Mouse (Mus musculus): Measurements from ENCODE around the gene Gabra6. TPM values are rescaled to one million over a fixed set of nuclear protein-coding genes. Genes with fewer than 3 reads are reported as not detected.
A peak's percentile ranks its signal among the peaks of the same experiment; 100 is the strongest.

Gene Gabra6
- polyA plus RNA-seq (2016; fragmentation: Nextera tagmentation; extraction: Ambion mirVana), result not detected in 2 replicates

DNA sequence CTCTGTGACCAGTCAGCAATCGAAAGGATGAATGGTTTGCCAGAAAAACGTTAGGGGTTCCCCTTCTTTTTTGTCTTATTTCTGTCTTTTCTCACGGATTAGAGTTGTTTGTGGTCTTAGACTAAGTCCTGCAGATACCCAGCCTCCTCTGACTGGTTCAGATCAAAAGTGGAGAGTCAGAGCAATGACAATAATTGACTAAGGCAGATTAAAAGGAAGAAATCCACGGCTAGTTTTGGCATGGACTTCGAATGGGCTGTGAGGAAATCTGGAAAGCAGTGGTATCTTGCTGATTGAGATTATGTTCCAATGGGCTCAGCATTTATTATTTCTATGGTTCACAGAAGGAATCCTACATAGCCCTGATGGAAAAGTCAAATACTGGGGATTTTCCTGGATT lies at the start of gene Gabra6:
TSS of gene Gabra6 (minus strand) at position 191 of the 400 bp plus-strand sequence.
- Histone ChIP-seq H3K4me2 (replicated peaks) (no peak within 1 kb of the TSS), H3K9ac (no peak within 1 kb of the TSS), H3K4me1 (no peaks in the 10 kb centered on the region), H3K27me3 (replicated peaks) (no peaks in the 10 kb centered on the region), H3K4me3 (no peak within 1 kb of the TSS), H3K36me3 (no peaks in the 10 kb centered on the region), H3K9me3 (no peaks in the 10 kb centered on the region), H3K27ac (no peak within 1 kb of the TSS)
- ATAC-seq (ENCODE audit: low FRiP score, low read depth), result no peak
- 75% methylated on average over 5 of the region's 5 CpGs for WGBS

DNA sequence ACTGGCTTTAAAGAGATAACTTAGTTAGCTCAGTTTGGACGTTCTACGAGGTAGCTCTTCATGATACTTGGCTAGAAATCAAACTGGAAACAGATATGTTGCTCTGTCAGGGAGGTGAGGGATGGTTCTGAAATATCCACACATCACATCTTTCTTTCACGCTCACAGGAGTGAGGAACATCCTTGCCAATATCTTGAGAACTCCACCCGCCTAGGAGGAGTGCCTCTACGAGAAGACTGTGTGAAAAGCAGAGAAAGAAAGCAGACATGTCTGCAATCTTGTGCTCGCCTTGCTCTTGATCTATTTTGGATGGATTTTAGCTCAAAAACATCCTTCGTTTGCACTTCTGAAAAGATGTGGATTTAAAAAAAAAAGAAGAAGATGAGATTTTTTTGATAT lies 44.7 kb upstream of the Gabra6 start:
- Histone ChIP-seq H3K9ac (no peak overlapping the region), H3K9me3 (no peaks in the 10 kb centered on the region), H3K4me2 (replicated peaks) (no peak overlapping the region), H3K36me3 (no peaks in the 10 kb centered on the region), H3K27ac (no peak overlapping the region), H3K4me1 (no peaks in the 10 kb centered on the region), H3K27me3 (replicated peaks) (no peaks in the 10 kb centered on the region), H3K4me3 (no peak overlapping the region)
- 89% methylated on average over 7 of the region's 7 CpGs for WGBS
- ATAC-seq (ENCODE audit: low FRiP score, low read depth), result no peak

DNA sequence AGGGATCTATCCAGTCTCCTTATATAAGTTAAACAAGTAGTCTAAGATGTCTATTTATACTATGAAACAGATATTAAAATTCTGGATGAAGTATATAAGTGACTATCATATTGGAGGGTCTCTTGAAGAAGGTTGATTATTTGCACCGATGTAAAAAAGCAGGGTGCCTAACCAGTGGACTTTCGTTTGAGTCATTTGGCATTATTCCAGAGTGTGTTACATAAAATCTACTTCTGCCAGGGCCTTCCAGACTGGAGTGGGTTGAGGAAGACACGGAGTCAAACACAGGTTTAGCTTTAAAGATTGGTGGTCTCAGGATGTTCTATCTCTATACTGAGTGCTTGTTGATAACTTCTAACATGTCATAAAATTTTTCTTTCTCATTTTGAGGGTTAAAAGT lies 11.2 kb upstream of the Gabra6 start:
- no peaks in the 10 kb centered on the region for H3K9me3 ChIP-seq
- no peaks in the 10 kb centered on the region for H3K36me3 ChIP-seq
- ATAC-seq (ENCODE audit: low FRiP score, low read depth), result no peak
- H3K27ac ChIP-seq, result no peak overlapping the region
- H3K4me3 ChIP-seq, result no peak overlapping the region
- no peak overlapping the region for H3K4me2 ChIP-seq (replicated peaks)
- H3K4me1 ChIP-seq, result no peaks in the 10 kb centered on the region
- no peaks in the 10 kb centered on the region for H3K27me3 ChIP-seq (replicated peaks)
- no peak overlapping the region for H3K9ac ChIP-seq
- 89% methylated on average over 3 of the region's 3 CpGs for WGBS

DNA sequence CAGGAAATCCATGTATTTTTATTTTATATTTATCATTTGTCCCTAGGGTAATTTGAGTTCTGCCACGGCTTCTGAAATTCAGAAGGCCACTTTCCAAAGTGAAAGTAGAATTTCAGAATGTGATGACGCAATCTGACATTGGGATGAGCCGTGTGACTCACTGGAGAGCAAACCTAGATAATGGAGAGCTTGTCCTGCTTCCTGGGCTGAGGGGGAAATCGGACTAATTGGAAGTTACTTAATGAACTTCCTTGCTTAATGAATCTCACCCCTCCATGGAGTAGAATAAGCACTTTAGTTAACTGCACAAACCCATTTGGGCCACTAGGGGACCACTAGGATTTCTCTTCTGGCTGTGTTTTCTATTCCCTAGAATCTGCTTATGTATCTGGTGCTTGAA lies 5.4 kb upstream of the Gabra6 start:
- Histone ChIP-seq H3K4me2 (replicated peaks) (no peak overlapping the region), H3K4me3 (no peak overlapping the region), H3K9ac (no peak overlapping the region), H3K27ac (no peak overlapping the region), H3K27me3 (replicated peaks) (no peaks in the 10 kb centered on the region), H3K36me3 (no peaks in the 10 kb centered on the region), H3K9me3 (no peaks in the 10 kb centered on the region), H3K4me1 (no peaks in the 10 kb centered on the region)
- 89% methylated on average over 4 of the region's 4 CpGs for WGBS
- no peak for ATAC-seq (ENCODE audit: low FRiP score, low read depth)

DNA sequence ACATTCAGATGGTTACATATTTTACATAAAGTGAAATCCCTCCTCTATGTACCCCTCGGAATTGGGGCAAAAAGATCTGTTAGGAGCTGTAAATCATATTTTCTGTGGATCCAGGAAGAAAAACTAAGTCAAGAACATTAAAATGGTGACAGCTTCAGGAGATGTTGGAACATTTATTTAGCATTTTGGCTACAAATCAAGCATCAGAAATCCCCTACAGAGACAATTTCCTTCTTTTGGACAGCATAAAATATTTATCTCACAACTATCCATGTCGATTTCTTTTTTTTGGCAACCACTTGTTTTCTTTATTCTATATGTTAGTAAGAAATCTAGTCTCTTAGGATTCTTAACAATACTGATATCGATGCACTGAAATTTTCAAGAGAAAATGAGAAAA lies 688 bp upstream of the Gabra6 start:
- H3K27me3 ChIP-seq (replicated peaks), result no peaks in the 10 kb centered on the region
- H3K36me3 ChIP-seq, result no peaks in the 10 kb centered on the region
- H3K9me3 ChIP-seq, result no peaks in the 10 kb centered on the region
- WGBS, result 89% methylated on average over 3 of the region's 3 CpGs
- no peaks in the 10 kb centered on the region for H3K4me1 ChIP-seq
- H3K4me2 ChIP-seq (replicated peaks), result no peak overlapping the region
- no peak for ATAC-seq (ENCODE audit: low FRiP score, low read depth)
- H3K27ac ChIP-seq, result no peak overlapping the region
- H3K4me3 ChIP-seq, result no peak overlapping the region
- H3K9ac ChIP-seq, result no peak overlapping the region

DNA sequence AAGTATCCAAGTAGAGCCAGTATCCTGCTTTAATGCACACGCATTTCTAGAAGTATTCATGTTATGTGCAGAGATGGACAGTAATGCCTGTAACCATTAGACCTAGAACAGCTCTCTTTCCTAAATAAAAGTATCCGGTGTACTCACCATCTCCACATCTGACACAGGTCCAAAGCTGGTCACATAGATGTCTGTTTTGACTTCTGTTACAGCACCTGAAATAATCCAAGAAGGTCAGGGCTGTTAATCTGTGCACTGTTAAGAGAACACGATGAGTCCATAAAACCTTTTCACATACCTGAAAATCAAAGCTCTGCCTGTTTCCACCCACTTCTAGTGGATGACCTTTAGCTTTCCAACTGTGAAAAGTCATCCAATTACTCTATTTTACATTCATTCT lies 1.4 kb downstream of the Gabra6 start:
- Histone ChIP-seq H3K27me3 (replicated peaks) (no peaks in the 10 kb centered on the region), H3K9ac (no peak overlapping the region), H3K36me3 (no peaks in the 10 kb centered on the region), H3K4me3 (no peak overlapping the region), H3K9me3 (no peaks in the 10 kb centered on the region), H3K27ac (no peak overlapping the region), H3K4me1 (no peaks in the 10 kb centered on the region), H3K4me2 (replicated peaks) (no peak overlapping the region)
- no peak for ATAC-seq (ENCODE audit: low FRiP score, low read depth)
- 86% methylated on average over 3 of the region's 3 CpGs for WGBS

DNA sequence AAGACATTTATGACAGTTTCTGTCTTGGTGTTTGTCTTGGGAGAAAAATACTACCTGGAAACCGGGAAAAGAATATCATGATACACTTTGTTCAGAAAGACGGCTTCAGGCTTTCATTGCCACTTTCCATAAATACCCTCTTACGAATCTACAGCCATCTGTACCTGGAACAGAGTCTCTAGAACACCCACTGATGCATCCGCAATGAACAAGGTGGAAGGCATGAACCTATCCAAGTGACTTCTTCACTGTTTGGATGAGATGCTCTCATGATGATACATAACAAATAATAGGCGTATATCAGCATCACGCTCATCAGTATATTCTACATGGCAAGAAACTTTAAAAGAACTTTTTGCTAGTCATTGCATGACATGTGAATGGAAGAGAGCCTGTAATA lies 1.8 kb downstream of the Gabra6 start:
- Histone ChIP-seq H3K27ac (no peak overlapping the region), H3K36me3 (no peaks in the 10 kb centered on the region), H3K4me2 (replicated peaks) (no peak overlapping the region), H3K27me3 (replicated peaks) (no peaks in the 10 kb centered on the region), H3K9ac (no peak overlapping the region), H3K9me3 (no peaks in the 10 kb centered on the region), H3K4me1 (no peaks in the 10 kb centered on the region), H3K4me3 (no peak overlapping the region)
- no peak for ATAC-seq (ENCODE audit: low FRiP score, low read depth)
- 91% methylated on average over 6 of the region's 6 CpGs for WGBS

DNA sequence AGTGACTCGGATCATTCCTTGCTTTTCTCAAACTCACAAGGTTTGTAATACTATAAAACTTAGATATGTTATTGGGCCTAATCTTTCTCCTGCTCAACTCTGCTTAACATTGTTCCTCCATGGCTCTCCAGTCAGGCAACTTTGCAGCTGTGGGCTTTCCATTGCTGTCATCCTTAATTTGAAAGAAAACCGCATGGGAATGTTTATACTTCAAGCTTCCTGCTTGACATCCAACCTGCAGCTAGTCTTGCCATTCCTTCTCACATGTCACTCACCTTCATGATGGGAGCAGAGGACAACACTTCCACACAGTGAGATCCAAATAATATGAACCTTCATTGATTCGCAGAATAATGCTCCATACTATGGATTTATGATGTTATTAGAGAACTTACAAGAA lies 2.9 kb downstream of the Gabra6 start:
- Histone ChIP-seq H3K27ac (no peak overlapping the region), H3K4me3 (no peak overlapping the region), H3K9me3 (no peaks in the 10 kb centered on the region), H3K9ac (no peak overlapping the region), H3K36me3 (no peaks in the 10 kb centered on the region), H3K4me2 (replicated peaks) (no peak overlapping the region), H3K4me1 (no peaks in the 10 kb centered on the region), H3K27me3 (replicated peaks) (no peaks in the 10 kb centered on the region)
- WGBS, result 94% methylated on average over 3 of the region's 3 CpGs
- no peak for ATAC-seq (ENCODE audit: low FRiP score, low read depth)

DNA sequence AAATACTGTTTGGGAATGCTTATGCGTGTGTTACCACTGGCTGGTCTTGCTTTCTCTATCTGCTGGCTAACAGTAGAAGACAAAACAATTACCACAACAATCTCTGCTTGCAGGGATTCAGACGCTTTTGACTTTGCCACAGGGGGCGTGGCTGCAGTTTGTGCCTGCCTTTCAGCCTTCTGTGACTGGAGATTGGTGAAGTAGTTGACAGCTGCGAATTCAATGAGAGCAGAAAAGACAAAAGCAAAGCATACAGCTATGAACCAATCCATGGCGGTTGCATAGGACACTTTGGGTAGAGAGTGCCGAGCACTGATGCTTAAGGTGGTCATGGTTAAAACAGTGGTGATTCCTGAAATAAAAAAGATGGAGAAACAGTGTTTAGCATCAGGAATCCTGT lies 6.0 kb downstream of the Gabra6 start:
- WGBS, result 5% methylated on average over 6 of the region's 6 CpGs
- Histone ChIP-seq H3K4me1 (no peaks in the 10 kb centered on the region), H3K9me3 (no peaks in the 10 kb centered on the region), H3K4me3 (no peak overlapping the region), H3K27ac (no peak overlapping the region), H3K4me2 (replicated peaks) (peak overlapping the region; percentile 37; the same call in 1 of the 2 replicates), H3K36me3 (no peaks in the 10 kb centered on the region), H3K9ac (no peak overlapping the region), H3K27me3 (replicated peaks) (no peaks in the 10 kb centered on the region)
- ATAC-seq (ENCODE audit: low FRiP score, low read depth), result peak; percentile 66; the same call in 1 of the 2 replicates

DNA sequence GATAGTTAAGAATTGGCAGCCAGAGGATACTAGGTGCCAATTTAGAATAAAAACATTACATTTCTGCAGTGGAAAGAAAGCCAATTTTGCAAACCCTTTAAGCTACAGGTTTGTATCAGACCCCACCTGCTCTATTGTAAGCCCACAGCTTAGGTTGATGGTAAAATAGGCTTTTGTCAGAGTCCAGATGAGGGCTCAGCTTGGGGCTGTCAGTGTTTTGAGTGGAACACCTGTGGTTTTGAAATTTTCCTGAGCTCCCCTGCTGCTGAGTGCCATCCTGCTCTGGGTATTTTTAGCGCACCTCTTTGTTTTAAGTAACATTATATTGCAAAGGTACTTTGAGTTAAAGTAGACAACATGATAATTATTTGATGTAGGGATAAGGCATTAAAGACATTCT lies 10.0 kb downstream of the Gabra6 start:
- Histone ChIP-seq H3K4me1 (no peaks in the 10 kb centered on the region), H3K27ac (no peak overlapping the region), H3K4me3 (no peak overlapping the region), H3K27me3 (replicated peaks) (no peaks in the 10 kb centered on the region), H3K9me3 (no peaks in the 10 kb centered on the region), H3K4me2 (replicated peaks) (no peak overlapping the region), H3K36me3 (no peaks in the 10 kb centered on the region), H3K9ac (no peak overlapping the region)
- 67% methylated on average over 1 of the region's 1 CpGs for WGBS
- ATAC-seq (ENCODE audit: low FRiP score, low read depth), result no peak

DNA sequence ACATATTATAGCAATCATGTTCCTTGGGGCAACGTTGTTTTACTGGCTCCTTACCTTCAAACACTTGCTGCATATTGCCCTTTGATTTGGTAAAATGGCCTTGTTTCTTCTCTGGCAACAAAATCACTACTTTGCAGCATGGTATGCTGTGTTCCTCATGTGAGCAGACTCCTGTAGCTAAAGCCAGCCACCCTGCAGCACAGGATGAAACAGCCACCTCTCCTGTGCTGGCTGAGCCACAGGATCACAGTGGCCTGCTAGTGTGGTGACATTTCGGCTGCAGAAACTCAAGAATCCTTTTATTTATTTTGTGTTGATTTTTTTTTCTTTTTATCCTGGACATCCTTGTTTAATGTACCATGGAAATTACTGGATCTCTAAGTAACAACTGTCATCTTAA lies 11.8 kb downstream of the Gabra6 start:
- 83% methylated on average over 2 of the region's 2 CpGs for WGBS

DNA sequence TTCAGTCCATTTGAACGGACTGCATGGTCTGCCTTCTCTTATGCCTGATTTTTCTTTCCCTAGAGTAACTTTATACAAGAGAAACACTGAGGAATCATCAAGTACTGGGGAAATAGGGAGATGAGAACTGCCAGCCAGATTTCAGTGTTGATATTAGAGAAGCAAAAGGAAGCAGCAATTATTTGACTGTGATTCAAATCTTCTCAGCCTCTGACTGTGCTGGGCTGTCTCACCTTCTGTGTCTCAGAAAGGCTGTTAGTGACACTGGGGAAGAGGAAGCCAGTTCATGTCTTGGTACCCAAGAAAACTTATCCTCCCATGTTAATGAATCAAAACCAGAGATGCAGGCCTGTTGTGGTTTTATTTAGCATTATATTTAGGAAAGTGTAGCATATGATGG lies 14.8 kb downstream of the Gabra6 start:
- Histone ChIP-seq H3K4me2 (replicated peaks) (no peak overlapping the region), H3K9ac (no peak overlapping the region)
- WGBS, result 96% methylated on average over 1 of the region's 1 CpGs

More for the DNA sequence above, 11.8 kb downstream of the Gabra6 start:
- no peak overlapping the region for H3K4me3 ChIP-seq
- no peak overlapping the region for H3K4me2 ChIP-seq (replicated peaks)
- H3K4me1 ChIP-seq, result no peaks in the 10 kb centered on the region
- H3K9ac ChIP-seq, result no peak overlapping the region
- ATAC-seq (ENCODE audit: low FRiP score, low read depth), result no peak
- H3K27ac ChIP-seq, result no peak overlapping the region
- no peaks in the 10 kb centered on the region for H3K36me3 ChIP-seq
- H3K9me3 ChIP-seq, result no peaks in the 10 kb centered on the region
- H3K27me3 ChIP-seq (replicated peaks), result no peaks in the 10 kb centered on the region

DNA sequence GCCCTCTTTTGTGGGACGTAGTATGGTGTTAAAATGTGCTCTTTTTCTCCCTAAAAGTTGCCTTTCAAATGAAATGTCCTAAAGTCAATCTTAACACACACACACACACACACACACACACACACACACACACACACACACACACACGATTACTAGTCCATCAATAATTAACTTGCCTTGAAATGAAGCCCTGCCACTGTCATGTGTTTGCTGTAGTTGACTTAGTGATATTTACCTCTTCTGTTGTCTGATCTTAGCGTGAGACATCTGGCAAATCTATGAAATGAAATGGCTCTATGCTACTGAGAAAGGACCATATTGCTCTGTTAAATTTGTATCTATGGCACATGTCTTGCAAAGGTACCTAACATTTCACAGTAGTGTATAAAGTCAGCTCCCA lies 61.9 kb downstream of the Gabra6 start:
- no peak overlapping the region for H3K4me3 ChIP-seq
- no peak overlapping the region for H3K4me2 ChIP-seq (replicated peaks)
- no peak for ATAC-seq (ENCODE audit: low FRiP score, low read depth)
- H3K4me1 ChIP-seq, result no peaks in the 10 kb centered on the region
- H3K9me3 ChIP-seq, result no peaks in the 10 kb centered on the region
- no peak overlapping the region for H3K9ac ChIP-seq
- 82% methylated on average over 3 of the region's 3 CpGs for WGBS
- no peaks in the 10 kb centered on the region for H3K27me3 ChIP-seq (replicated peaks)
- no peak overlapping the region for H3K27ac ChIP-seq
- no peaks in the 10 kb centered on the region for H3K36me3 ChIP-seq

More for the DNA sequence above, 14.8 kb downstream of the Gabra6 start:
- Histone ChIP-seq H3K4me3 (no peak overlapping the region), H3K36me3 (no peaks in the 10 kb centered on the region), H3K27me3 (replicated peaks) (no peaks in the 10 kb centered on the region), H3K9me3 (no peaks in the 10 kb centered on the region), H3K27ac (no peak overlapping the region), H3K4me1 (no peaks in the 10 kb centered on the region)
- ATAC-seq (ENCODE audit: low FRiP score, low read depth), result no peak

Measured in neural tube, embryonic 12.5 days (tissue).